Mouse (Mus musculus): ENCODE data around the gene Prmt3. TPM values are rescaled to one million over a fixed set of nuclear protein-coding genes. Genes with fewer than 3 reads are reported as not detected.

The Prmt3 gene
- polyA plus RNA-seq, 1 experiment from 2014 or later, result 67.5 TPM

- 80% methylated on average over 13 of the region's 13 CpGs for WGBS
- H3K9ac ChIP-seq, result no peak overlapping the region
- no peaks in the 10 kb centered on the region; the same call in 1 of the 2 replicates for H3K4me1 ChIP-seq (ENCODE audit: insufficient read depth)
- H3K4me3 ChIP-seq (ENCODE audit: low read depth, low read length), result no peak overlapping the region
- no peaks in the 10 kb centered on the region for H3K36me3 ChIP-seq (ENCODE audit: insufficient read depth)
- H3K4me2 ChIP-seq, result no peak overlapping the region
- H3K9me3 ChIP-seq (ENCODE audit: low read depth, low read length), result no peaks in the 10 kb centered on the region
- no peak for DNase-seq
- ATAC-seq (ENCODE audit: insufficient read depth), result no peak
- H3K27ac ChIP-seq (ENCODE audit: low read depth), result no peak overlapping the region
- no peak for TF ChIP-seq CTCF (IDR thresholded peaks at IDR 0.05; ENCODE audit: low read depth)
- H3K27me3 ChIP-seq (ENCODE audit: insufficient read depth, low read length), result no peaks in the 10 kb centered on the region
These were observed 100.9 kb downstream of the Prmt3 start for GRCm38 (mm10) chr7:49879051-49879450.

- no peak overlapping the region for H3K4me2 ChIP-seq
- ATAC-seq (ENCODE audit: insufficient read depth), result no peak
- H3K9me3 ChIP-seq (ENCODE audit: low read depth, low read length), result no peaks in the 10 kb centered on the region
- no peak overlapping the region for H3K4me3 ChIP-seq (ENCODE audit: low read depth, low read length)
- H3K36me3 ChIP-seq (ENCODE audit: insufficient read depth), result no peaks in the 10 kb centered on the region
- H3K27me3 ChIP-seq (ENCODE audit: insufficient read depth, low read length), result no peaks in the 10 kb centered on the region
- no peak overlapping the region for H3K9ac ChIP-seq
- DNase-seq, result no peak
- WGBS, result 67% methylated on average over 8 of the region's 8 CpGs
- no peak overlapping the region for H3K27ac ChIP-seq (ENCODE audit: low read depth)
- no peak for TF ChIP-seq CTCF (IDR thresholded peaks at IDR 0.05; ENCODE audit: low read depth)
- H3K4me1 ChIP-seq (ENCODE audit: insufficient read depth), result no peaks in the 10 kb centered on the region; the same call in 1 of the 2 replicates
These were observed 102.0 kb downstream of the Prmt3 start for GRCm38 (mm10) chr7:49879998-49880707.

- DNase-seq (peak; percentile 78), ATAC-seq (ENCODE audit: insufficient read depth) (peak; percentile 93)
- WGBS, result 5% methylated on average over 4 of the region's 4 CpGs
- Histone ChIP-seq H3K4me2 (no peak overlapping the region; the same call in 1 of the 2 replicates), H3K27me3 (ENCODE audit: insufficient read depth, low read length) (no peaks in the 10 kb centered on the region), H3K9me3 (ENCODE audit: low read depth, low read length) (no peaks in the 10 kb centered on the region), H3K4me1 (ENCODE audit: insufficient read depth) (no peaks in the 10 kb centered on the region; the same call in 1 of the 2 replicates), H3K4me3 (ENCODE audit: low read depth, low read length) (no peak overlapping the region), H3K36me3 (ENCODE audit: insufficient read depth) (no peaks in the 10 kb centered on the region), H3K27ac (ENCODE audit: low read depth) (0 out of 2 replicates have a peak overlapping the region, but pooled peaks have one; percentile 46), H3K9ac (no peak overlapping the region)
- TF ChIP-seq CTCF (IDR thresholded peaks at IDR 0.05; ENCODE audit: low read depth), result no peak
These were observed 104.1 kb downstream of the Prmt3 start for GRCm38 (mm10) chr7:49882288-49882687.

GRCm38 (mm10) chr7:49882694-49883389, 104.7 kb downstream of the Prmt3 start:
- 8% methylated on average over 16 of the region's 16 CpGs for WGBS
- Histone ChIP-seq H3K36me3 (ENCODE audit: insufficient read depth) (no peaks in the 10 kb centered on the region), H3K4me3 (ENCODE audit: low read depth, low read length) (no peak overlapping the region), H3K9me3 (ENCODE audit: low read depth, low read length) (no peaks in the 10 kb centered on the region), H3K4me1 (ENCODE audit: insufficient read depth) (no peaks in the 10 kb centered on the region; the same call in 1 of the 2 replicates), H3K27ac (ENCODE audit: low read depth) (0 out of 2 replicates have a peak overlapping the region, but pooled peaks have one; percentile 46), H3K4me2 (peak overlapping the region; percentile 18; the same call in 1 of the 2 replicates), H3K9ac (no peak overlapping the region), H3K27me3 (ENCODE audit: insufficient read depth, low read length) (no peaks in the 10 kb centered on the region)
- ATAC-seq (ENCODE audit: insufficient read depth), result peak; percentile 52; the same call in 1 of the 2 replicates
- TF ChIP-seq CTCF (IDR thresholded peaks at IDR 0.05; ENCODE audit: low read depth), result no peak
- no peak for DNase-seq

DNA sequence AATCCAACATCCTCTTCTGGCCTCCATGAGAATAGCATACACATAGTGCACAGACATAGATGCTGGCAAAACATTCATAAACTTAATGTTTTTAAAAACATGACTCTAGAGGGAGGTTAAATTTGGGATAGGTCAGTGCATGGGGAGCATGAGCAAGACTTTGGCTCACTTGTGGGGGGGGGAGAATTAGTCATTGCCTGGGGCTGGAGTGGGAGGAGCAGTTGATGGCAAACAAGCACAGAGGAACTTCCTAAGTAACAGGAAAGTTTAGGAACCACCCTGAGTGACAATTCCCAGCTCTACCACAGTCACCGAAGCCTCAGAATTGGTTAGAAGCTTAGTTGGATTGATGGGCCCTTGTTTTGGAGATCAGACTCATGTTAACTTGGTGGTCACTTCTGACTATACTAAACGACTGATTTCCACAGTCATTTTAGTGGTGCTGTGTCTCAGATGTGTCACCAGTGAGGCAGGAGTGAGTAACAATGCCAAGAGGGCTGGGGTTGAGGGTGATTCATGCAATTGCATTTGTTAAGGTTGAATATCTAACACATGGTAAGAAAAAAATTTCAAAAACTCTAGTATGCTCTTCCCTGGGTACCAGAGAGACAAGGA, 109.7 kb downstream of the Prmt3 start:
- H3K4me1 ChIP-seq (ENCODE audit: insufficient read depth), result no peaks in the 10 kb centered on the region
- no peak overlapping the region for H3K9ac ChIP-seq
- H3K9me3 ChIP-seq (ENCODE audit: low read depth, low read length), result no peaks in the 10 kb centered on the region
- no peak for ATAC-seq (ENCODE audit: insufficient read depth)
- WGBS, result 69% methylated on average over 2 of the region's 2 CpGs
- H3K36me3 ChIP-seq (ENCODE audit: insufficient read depth), result no peaks in the 10 kb centered on the region
- no peak overlapping the region for H3K4me3 ChIP-seq (ENCODE audit: low read depth, low read length)
- no peaks in the 10 kb centered on the region for H3K27me3 ChIP-seq (ENCODE audit: insufficient read depth, low read length)
- H3K27ac ChIP-seq (ENCODE audit: low read depth), result no peak overlapping the region
- no peak for TF ChIP-seq CTCF (IDR thresholded peaks at IDR 0.05; ENCODE audit: low read depth)
- H3K4me2 ChIP-seq, result no peak overlapping the region
- DNase-seq, result no peak

GRCm38 (mm10) chr7:49894786-49895185, 116.6 kb downstream of the Prmt3 start:
- Histone ChIP-seq H3K36me3 (ENCODE audit: insufficient read depth) (no peaks in the 10 kb centered on the region), H3K4me2 (no peak overlapping the region), H3K4me3 (ENCODE audit: low read depth, low read length) (no peak overlapping the region), H3K27ac (ENCODE audit: low read depth) (no peak overlapping the region), H3K9ac (no peak overlapping the region), H3K9me3 (ENCODE audit: low read depth, low read length) (no peaks in the 10 kb centered on the region), H3K27me3 (ENCODE audit: insufficient read depth, low read length) (no peaks in the 10 kb centered on the region), H3K4me1 (ENCODE audit: insufficient read depth) (no peaks in the 10 kb centered on the region)
- DNase-seq (no peak), ATAC-seq (ENCODE audit: insufficient read depth) (no peak)
- WGBS, result 58% methylated on average over 2 of the region's 2 CpGs
- TF ChIP-seq CTCF (IDR thresholded peaks at IDR 0.05; ENCODE audit: low read depth), result no peak

- no peaks in the 10 kb centered on the region for H3K36me3 ChIP-seq (ENCODE audit: insufficient read depth)
- DNase-seq (no peak), ATAC-seq (ENCODE audit: insufficient read depth) (no peak)
- WGBS, result 54% methylated on average over 6 of the region's 6 CpGs
- no peak overlapping the region for H3K9ac ChIP-seq
- no peaks in the 10 kb centered on the region for H3K9me3 ChIP-seq (ENCODE audit: low read depth, low read length)
- H3K27me3 ChIP-seq (ENCODE audit: insufficient read depth, low read length), result no peaks in the 10 kb centered on the region
- no peaks in the 10 kb centered on the region for H3K4me1 ChIP-seq (ENCODE audit: insufficient read depth)
- no peak overlapping the region for H3K4me3 ChIP-seq (ENCODE audit: low read depth, low read length)
- H3K27ac ChIP-seq (ENCODE audit: low read depth), result no peak overlapping the region
- H3K4me2 ChIP-seq, result no peak overlapping the region
- no peak for TF ChIP-seq CTCF (IDR thresholded peaks at IDR 0.05; ENCODE audit: low read depth)
These were observed 117.2 kb downstream of the Prmt3 start for GRCm38 (mm10) chr7:49895296-49895695.

Measured in lung, embryonic 14.5 days (tissue).